14 mouse cellular contexts compared by ENCODE assay signal in the genomic region with DNA sequence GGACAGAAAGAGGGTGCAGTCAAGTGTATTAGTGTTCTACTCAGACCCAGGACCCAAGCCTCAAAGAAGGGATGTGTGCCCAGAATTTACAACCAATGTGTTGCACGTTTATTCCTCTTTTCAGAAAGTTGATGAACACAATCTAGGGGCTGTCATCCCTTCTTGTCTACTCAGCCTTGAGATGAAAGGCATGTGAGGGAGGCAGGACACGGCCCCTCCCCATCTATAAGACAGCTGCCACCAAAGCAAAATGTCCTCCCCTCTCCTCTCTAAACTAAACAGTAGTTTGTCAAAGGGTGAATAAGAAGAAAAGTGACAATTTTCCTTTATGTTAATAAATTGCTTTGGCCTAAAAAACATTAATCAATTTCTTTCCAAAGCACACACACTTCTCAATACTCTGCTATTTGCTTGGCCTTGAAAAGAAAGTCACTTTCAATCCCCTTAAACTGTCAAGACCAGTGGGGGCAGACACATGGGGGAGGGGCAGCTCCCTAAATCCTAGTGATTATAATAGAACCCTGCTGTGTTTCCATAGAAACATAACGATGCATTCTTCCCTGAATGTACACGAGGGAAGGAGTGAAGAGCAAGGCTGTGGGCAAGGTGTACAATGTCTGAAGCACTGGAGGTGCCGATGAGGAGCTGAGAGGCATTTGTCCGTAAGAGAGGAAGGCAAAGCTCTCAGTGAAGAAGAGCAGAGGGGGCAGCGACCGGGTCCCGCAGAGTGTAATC.
DNase-seq lines count a peak whose midpoint lies in the region; ATAC-seq and TF ChIP-seq lines count a peak whose summit lies in the region.
"Had no signal": no experiment of that assay in that cellular context is flagged by ENCODE, and none has a peak within 500 bp of the region (broad histone marks: within the 10 kb centered on the region; RNA-seq: fewer than 3 reads in every experiment).

No protein-coding gene starts in this region.

- no peaks in the 10 kb centered on the region for H3K27me3 ChIP-seq in midbrain, embryonic 14.5 days (ENCODE audit: control insufficient read depth, insufficient read depth, low read length)

- DNase-seq in brain, adult 2 months (ENCODE audit: low read depth, low spot score) = peak; percentile 29
- peak; percentile 30 for DNase-seq in embryo, embryonic 11.5 days (ENCODE audit: low read depth, low spot score)
- peak; percentile 57 for DNase-seq in forelimb bud, embryonic 11.5 days (ENCODE audit: low read depth, low spot score)
- DNase-seq in midbrain, embryonic 14.5 days = peak; percentile 78
- no peak for DNase-seq in cerebellum, postnatal 25 days
- DNase-seq in lung, adult 2 months = no peak
- no peak for DNase-seq in urinary bladder, postnatal 14 days (ENCODE audit: low spot score)
- DNase-seq: lung, postnatal 14 days had no signal

- 0 out of 2 replicates have a peak, but pooled peaks have one; percentile 58 for ATAC-seq in midbrain, embryonic 14.5 days (ENCODE audit: low FRiP score, low TSS enrichment)
- ATAC-seq in erythroblast, adult 5-6 weeks (replicated peaks; ENCODE audit: low FRiP score, poor library complexity, severe bottlenecking) = no peak
- ATAC-seq: activated CD4-positive, CD25-positive, alpha-beta regulatory T cell, adult 4 months; inflammation-experienced regulatory T-cells, adult 6 months had no signal

- H3K4me1 ChIP-seq in midbrain, embryonic 14.5 days (ENCODE audit: control insufficient read depth, insufficient read depth, low read length) = peaks cover 19% of the 10 kb centered on the region
- no peaks in the 10 kb centered on the region for H3K4me1 ChIP-seq in lung, adult 2 months (ENCODE audit: control insufficient read depth, insufficient read depth, low read length)

- TF ChIP-seq CTCF in lung, adult 2 months (IDR thresholded peaks at IDR 0.05; ENCODE audit: insufficient read depth, low read length) = no peak

- H3K9ac ChIP-seq in midbrain, embryonic 14.5 days (replicated peaks; ENCODE audit: low read length) = no peak overlapping the region

- 25% methylated on average over 9 of the region's 9 CpGs for WGBS in midbrain, embryonic 14.5 days
- 52% methylated on average over 9 of the region's 9 CpGs for WGBS in lung, adult 2 months

- H3K4me3 ChIP-seq in midbrain, embryonic 14.5 days (replicated peaks; ENCODE audit: low read depth, low read length) = no peak overlapping the region
- no peak overlapping the region for H3K4me3 ChIP-seq in lung, adult 2 months (replicated peaks; ENCODE audit: extremely low read depth, low read depth, low read length)
- H3K4me3 ChIP-seq: heart, embryonic 10.5 days; layer of hippocampus, adult 2 months; myocyte had no signal

- 0 out of 2 replicates have a peak overlapping the region, but pooled peaks have one; percentile 5 for H3K27ac ChIP-seq in midbrain, embryonic 14.5 days (replicated peaks; ENCODE audit: low read depth, low read length)
- H3K27ac ChIP-seq: heart, embryonic 10.5 days; layer of hippocampus, adult 2 months had no signal

- H3K4me2 ChIP-seq in midbrain, embryonic 14.5 days (ENCODE audit: low read length) = 0 out of 2 replicates have a peak overlapping the region, but pooled peaks have one; percentile 5

- no peaks in the 10 kb centered on the region for H3K9me3 ChIP-seq in midbrain, embryonic 14.5 days (ENCODE audit: control insufficient read depth, low read length)
- H3K9me3 ChIP-seq: heart, embryonic 10.5 days had no signal

- TF ChIP-seq POLR2A in lung, adult 2 months (IDR thresholded peaks at IDR 0.05; ENCODE audit: borderline replicate concordance, extremely low read depth, low read depth, low read length) = no peak

- H3K36me3 ChIP-seq in midbrain, embryonic 14.5 days (ENCODE audit: control insufficient read depth, insufficient read depth, low read length) = no peaks in the 10 kb centered on the region
- H3K36me3 ChIP-seq: heart, embryonic 10.5 days had no signal

Comparison
In these comparisons a context has a peak if more than half of its experiments do, and no peak if none do; other contexts are left out.
1. DNase-seq: peak in brain, adult 2 months (single experiment), embryo, embryonic 11.5 days (single experiment), forelimb bud, embryonic 11.5 days (single experiment) and midbrain, embryonic 14.5 days (single experiment); none in cerebellum, postnatal 25 days (0 of 2), lung, adult 2 months (single experiment) and urinary bladder, postnatal 14 days (single experiment).